Mouse (Mus musculus) right cerebral cortex, adult 18-20 months (tissue): ENCODE data around the gene Aldh1a2.

Source experiments
- DNase-seq: peaks from one replicate; pipeline ENCODE4 v3.0.0; 2022; ENCODE audit warnings: mixed read lengths

Gene Aldh1a2

GRCm38 (mm10) chr9:71216036-71216995, 727 bp downstream of the Aldh1a2 start:
- no peak for DNase-seq

- DNase-seq: no peak
These were observed 1.6 kb downstream of the Aldh1a2 start for GRCm38 (mm10) chr9:71216996-71217792.

DNA sequence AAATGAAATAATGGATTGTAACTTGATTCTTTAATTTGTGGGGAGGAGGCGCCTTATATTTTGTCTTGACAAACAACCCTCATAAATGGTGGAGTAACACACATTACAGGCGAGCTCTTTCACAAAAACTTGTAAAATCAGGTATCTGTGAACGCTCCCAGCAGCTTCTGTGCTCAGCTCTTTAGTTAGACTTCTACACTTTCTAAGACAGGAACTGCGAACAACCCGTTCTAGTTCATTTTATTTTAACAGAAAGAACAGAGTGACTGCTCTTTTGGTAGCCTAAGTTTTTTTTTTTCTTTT, 2.2 kb downstream of the Aldh1a2 start:
- no peak for DNase-seq

- DNase-seq: no peak
These were observed 3.6 kb downstream of the Aldh1a2 start for GRCm38 (mm10) chr9:71219161-71219560.

DNA sequence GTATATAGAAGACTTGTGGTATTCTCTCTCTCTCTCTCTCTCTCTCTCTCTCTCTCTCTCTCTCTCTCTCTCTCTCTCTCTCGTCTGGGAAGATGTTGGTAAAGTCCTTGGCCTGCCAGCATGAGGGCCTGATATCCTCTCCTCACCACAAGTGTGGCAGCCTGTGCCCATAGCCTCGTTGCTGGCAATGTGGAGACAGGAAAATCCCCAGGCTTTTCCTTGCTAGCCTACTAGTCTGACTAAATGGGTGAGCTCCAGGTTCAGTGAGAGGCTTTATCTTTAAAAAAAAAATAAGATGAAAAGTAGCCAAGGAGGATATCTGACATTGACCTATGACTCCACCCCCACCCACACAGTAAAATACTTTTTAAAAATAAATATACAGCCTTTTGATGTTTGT, 4.8 kb downstream of the Aldh1a2 start:
- no peak for DNase-seq

- DNase-seq: no peak
These were observed 11.8 kb downstream of the Aldh1a2 start for GRCm38 (mm10) chr9:71227226-71227970.

DNA sequence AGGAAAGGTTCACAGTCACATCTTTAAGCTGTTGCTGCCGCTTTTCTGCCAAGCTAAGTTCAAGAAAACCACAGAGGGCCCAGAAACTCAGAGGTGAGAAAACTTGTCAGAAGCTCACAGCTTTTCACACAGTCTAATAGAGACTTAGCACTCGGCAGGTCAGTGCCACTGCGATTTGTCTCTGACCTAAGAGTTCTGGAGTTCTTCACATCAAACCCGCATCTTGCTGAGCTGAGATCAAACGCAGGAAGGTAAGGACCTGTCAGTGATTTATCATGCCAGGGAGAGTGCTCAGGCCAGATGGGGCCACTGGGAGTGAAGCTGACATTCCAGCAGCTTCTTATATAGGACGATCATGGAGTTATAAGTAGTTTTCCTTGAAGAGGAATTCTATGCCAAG, 14.4 kb downstream of the Aldh1a2 start:
- DNase-seq: no peak

DNA sequence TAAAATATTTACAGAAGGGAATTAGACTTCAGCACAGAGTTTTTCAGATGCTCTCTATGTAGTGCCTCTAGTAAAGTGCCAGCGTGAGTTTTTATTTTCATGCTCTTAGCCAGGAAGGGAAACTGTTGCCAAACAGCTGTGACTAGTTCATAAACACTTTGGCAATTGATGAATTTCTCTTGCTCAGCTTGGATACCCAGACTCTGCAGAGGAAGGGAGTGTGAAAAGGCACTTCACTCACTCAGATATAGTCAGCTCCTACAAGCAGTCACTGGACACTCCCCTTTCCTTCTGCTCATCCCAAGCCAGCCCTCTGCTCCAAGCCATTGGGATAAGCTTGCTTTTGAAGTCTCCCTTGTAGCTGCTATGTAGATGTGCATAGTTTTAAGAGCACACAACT, 21.0 kb downstream of the Aldh1a2 start:
- no peak for DNase-seq

GRCm38 (mm10) chr9:71239926-71240325, 24.3 kb downstream of the Aldh1a2 start:
- DNase-seq: no peak

- DNase-seq: no peak
These were observed 26.2 kb downstream of the Aldh1a2 start for GRCm38 (mm10) chr9:71241515-71242411.

DNA sequence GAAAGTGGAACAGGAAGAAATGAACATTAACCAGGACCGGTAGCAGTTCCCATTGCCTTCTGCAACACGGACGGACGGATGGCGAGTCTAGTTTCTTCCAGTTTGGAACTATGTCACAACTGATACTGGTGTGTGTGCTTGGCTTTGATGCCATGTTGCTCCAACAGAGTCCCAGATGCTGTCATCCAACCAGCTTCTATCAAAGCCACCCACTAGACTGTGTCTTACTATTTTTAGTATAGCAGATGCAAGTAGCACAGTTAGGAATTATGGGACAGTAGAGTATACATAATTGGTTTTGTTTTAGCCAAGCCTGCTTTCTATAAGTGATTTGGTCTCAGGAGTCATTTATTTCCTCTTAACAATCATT, 26.8 kb downstream of the Aldh1a2 start:
- no peak for DNase-seq

- DNase-seq: no peak
These were observed 38.8 kb downstream of the Aldh1a2 start for GRCm38 (mm10) chr9:71254380-71254779.

- DNase-seq: no peak
These were observed 47.1 kb downstream of the Aldh1a2 start for GRCm38 (mm10) chr9:71262711-71263110.

- no peak for DNase-seq
These were observed 54.1 kb downstream of the Aldh1a2 start for GRCm38 (mm10) chr9:71269711-71270110.

DNA sequence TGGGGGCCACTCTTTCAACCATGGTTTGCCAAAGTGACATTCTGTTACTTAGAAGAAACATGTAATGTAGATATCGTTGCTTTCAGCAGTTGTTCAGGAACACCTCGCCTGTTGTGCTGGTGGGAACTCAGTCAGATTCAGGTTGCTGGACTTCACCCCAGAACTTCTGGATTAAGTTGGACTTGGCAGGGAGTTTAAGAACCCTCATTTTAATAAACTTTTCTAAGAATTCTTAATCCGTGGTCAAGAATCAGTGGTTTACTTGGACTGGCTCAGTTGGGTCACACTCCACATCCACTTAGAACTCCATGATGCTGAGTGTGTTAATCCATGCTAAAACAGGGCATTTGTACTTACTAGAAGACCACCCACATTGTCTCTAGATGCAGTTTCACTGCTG, 54.6 kb downstream of the Aldh1a2 start:
- no peak for DNase-seq

DNA sequence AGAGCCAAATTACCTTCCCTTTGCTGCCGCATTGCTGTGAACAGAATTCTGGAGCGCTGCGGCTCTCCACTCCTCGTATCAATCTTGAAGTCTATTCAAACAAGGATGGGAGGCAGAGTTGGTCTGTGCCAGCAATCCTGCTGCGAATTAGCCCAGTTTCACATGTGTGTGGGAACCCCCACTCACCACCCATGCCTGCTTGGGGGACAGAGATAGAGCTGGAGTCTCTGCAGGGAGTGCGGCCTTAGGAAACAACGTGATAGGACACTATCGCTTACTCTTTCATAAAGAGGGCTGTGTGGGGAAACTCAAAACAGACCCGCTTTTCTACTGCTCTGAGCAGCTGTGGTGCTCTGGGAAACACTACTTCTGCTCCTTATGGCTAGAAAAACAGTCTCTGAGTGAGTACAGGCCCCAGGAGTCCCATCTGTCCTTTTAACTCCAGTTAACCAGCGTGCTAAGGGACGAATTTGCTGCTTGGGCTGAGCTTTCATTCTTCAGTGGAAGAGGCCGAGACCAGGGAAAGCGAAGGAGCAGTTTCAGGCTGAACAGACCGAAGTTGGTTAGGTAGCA, 60.6 kb downstream of the Aldh1a2 start:
- no peak for DNase-seq

DNA sequence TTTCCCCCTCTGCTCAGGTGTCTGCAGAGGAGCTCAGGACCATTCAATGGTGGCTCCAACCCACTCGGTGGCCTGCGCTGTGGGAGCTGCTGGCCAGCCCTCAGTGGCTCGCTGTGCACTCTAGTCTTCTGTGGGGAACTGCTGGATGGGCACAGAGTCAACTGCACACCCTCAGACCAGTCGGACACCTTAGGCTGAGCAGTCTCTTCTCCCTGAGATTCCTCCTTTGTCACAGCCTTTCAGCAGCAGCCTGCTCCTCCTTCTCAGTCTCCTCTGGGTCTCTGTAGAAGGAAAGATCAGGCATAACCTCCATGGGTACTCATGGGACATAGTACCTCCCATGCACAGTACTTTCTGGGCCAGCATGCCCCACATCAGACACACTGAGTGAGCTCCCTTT, 63.2 kb downstream of the Aldh1a2 start:
- DNase-seq: no peak

DNA sequence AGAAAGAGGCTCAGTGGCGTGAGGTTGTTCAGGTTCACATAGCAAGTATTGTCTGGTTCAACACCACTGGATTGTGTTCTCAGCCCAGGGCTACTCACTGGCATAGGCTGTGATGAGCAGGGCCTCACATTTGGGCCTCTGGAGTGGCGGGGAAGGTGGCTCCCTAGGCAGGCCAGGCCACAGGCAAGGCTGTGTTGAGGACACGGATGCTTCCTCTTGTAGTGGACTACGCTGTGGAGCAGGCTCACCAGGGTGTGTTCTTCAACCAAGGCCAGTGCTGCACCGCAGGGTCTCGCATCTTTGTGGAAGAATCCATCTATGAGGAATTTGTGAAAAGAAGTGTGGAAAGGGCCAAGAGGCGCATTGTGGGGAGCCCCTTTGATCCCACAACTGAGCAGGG, 67.6 kb downstream of the Aldh1a2 start:
- no peak for DNase-seq

GRCm38 (mm10) chr9:71285231-71285630, 69.6 kb downstream of the Aldh1a2 start:
- DNase-seq: no peak

- no peak for DNase-seq
These were observed 70.8 kb downstream of the Aldh1a2 start for GRCm38 (mm10) chr9:71286420-71286819.

DNA sequence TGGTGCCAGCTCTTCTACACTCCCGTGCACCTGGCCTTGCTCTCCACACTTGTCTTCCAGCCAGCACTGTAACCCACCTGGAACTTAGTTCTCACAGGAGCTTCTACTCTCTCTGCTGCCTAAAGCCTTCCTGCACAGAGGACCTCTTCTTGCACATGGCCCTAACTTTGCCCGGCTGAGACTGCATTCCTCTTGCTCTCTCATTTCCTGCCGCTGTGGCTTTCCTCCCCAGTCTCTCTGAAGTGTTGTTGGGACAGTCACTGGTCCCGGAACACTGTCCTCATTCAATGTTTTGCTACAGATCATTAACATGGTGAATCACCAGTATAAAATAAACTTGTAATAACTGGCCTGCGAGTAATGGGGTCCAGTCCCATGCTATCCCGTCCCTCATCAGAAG, 73.1 kb downstream of the Aldh1a2 start:
- DNase-seq: no peak

- no peak for DNase-seq
These were observed 74.2 kb downstream of the Aldh1a2 start for GRCm38 (mm10) chr9:71289810-71290209.
